Mouse (Mus musculus): ENCODE results near the gene Rab36.
A peak's percentile ranks its signal among the peaks of the same experiment; 100 is the strongest.

The Rab36 gene

GRCm38 (mm10) chr10:75068624-75069328 is 31.9 kb downstream of the Rab36 start:
- no peak for DNase-seq (ENCODE audit: inconsistent age in 2 of 2, low spot score in 1 of 2)

- peak; percentile 75 to 79 for DNase-seq (ENCODE audit: inconsistent age in 2 of 2, low spot score in 1 of 2)
Measured at GRCm38 (mm10) chr10:75070281-75070976, 33.6 kb downstream of the Rab36 start.

GRCm38 (mm10) chr10:75075665-75076064 is 38.8 kb downstream of the Rab36 start:
- DNase-seq (ENCODE audit: inconsistent age in 2 of 2, low spot score in 1 of 2) = no peak

- DNase-seq (ENCODE audit: inconsistent age in 2 of 2, low spot score in 1 of 2) = no peak
Measured at GRCm38 (mm10) chr10:75078174-75079128, 41.6 kb downstream of the Rab36 start.

- no peak for DNase-seq (ENCODE audit: inconsistent age in 2 of 2, low spot score in 1 of 2)
Measured at GRCm38 (mm10) chr10:75085330-75085729, 48.5 kb downstream of the Rab36 start.

GRCm38 (mm10) chr10:75088471-75088870 is 51.6 kb downstream of the Rab36 start:
- no peak for DNase-seq (ENCODE audit: inconsistent age in 2 of 2, low spot score in 1 of 2)

- no peak for DNase-seq (ENCODE audit: inconsistent age in 2 of 2, low spot score in 1 of 2)
Measured at GRCm38 (mm10) chr10:75091478-75092152, 54.8 kb downstream of the Rab36 start.

- peak in 1 of 2 experiments; percentile 35 for DNase-seq (ENCODE audit: inconsistent age in 2 of 2, low spot score in 1 of 2)
Measured at GRCm38 (mm10) chr10:75093252-75093987, 56.6 kb downstream of the Rab36 start.

GRCm38 (mm10) chr10:75094338-75094737 is 57.5 kb downstream of the Rab36 start:
- no peak for DNase-seq (ENCODE audit: inconsistent age in 2 of 2, low spot score in 1 of 2)

- DNase-seq (ENCODE audit: inconsistent age in 2 of 2, low spot score in 1 of 2) = no peak
Measured at GRCm38 (mm10) chr10:75095216-75095615, 58.4 kb downstream of the Rab36 start.

- no peak for DNase-seq (ENCODE audit: inconsistent age in 2 of 2, low spot score in 1 of 2)
Measured at GRCm38 (mm10) chr10:75098446-75099183, 61.8 kb downstream of the Rab36 start.

GRCm38 (mm10) chr10:75100298-75100697 is 63.4 kb downstream of the Rab36 start:
- DNase-seq (ENCODE audit: inconsistent age in 2 of 2, low spot score in 1 of 2) = peak in 1 of 2 experiments; percentile 26

- no peak for DNase-seq (ENCODE audit: inconsistent age in 2 of 2, low spot score in 1 of 2)
Measured at GRCm38 (mm10) chr10:75103502-75103901, 66.6 kb downstream of the Rab36 start.

Measured in adrenal gland, adult (tissue).